Mouse (Mus musculus): ENCODE results near the gene Slc1a2. TPM values are rescaled to one million over a fixed set of nuclear protein-coding genes. Genes with fewer than 3 reads are reported as not detected.

The Slc1a2 gene
- total and polyA plus RNA-seq, 2 experiments = 89.4 to 167 TPM

DNA sequence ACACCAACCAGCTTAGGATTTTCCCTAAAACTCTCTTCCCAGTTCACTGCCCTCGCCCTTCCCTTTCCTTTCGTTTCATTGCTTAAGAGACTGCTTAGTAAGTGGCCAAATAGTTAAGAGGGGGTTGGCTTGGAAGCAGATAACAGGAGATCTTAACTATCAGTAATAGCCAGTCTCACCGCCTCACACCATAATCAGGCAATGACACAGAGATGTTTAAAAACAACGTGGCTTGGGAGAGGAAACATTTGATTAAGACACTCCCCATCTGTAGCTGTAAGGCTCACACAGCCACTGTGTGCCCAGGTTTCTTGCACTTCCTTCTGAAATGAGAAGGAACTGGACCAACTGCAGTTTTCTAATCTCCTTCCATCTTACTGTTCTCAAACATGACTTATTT, 127.2 kb downstream of the Slc1a2 start:
- H3K27ac ChIP-seq (replicated peaks; ENCODE audit: insufficient read depth, low read depth, low read length) = no peak overlapping the region
- WGBS = 59% methylated on average over 4 of the region's 4 CpGs
- H3K9ac ChIP-seq (ENCODE audit: low read depth, low read length) = no peak overlapping the region
- no peak overlapping the region for H3K4me3 ChIP-seq (ENCODE audit: insufficient read depth, low read depth, low read length)
- no peak for TF ChIP-seq POLR2A (IDR thresholded peaks at IDR 0.05; ENCODE audit: extremely low read depth, insufficient read depth, low read length)
- TF ChIP-seq CTCF (IDR thresholded peaks at IDR 0.05; ENCODE audit: low read depth, low read length) = no peak
- H3K27me3 ChIP-seq (ENCODE audit: control insufficient read depth, insufficient read depth, low read length) = no peaks in the 10 kb centered on the region
- no peaks in the 10 kb centered on the region for H3K36me3 ChIP-seq (ENCODE audit: control insufficient read depth, insufficient read depth, low read length)
- no peaks in the 10 kb centered on the region for H3K4me1 ChIP-seq (ENCODE audit: control insufficient read depth, insufficient read depth, low read length)
- DNase-seq (ENCODE audit: extremely low read depth, low read depth, low spot score) = no peak
- no peaks in the 10 kb centered on the region for H3K79me2 ChIP-seq (ENCODE audit: control insufficient read depth, insufficient read depth, low read length)

DNA sequence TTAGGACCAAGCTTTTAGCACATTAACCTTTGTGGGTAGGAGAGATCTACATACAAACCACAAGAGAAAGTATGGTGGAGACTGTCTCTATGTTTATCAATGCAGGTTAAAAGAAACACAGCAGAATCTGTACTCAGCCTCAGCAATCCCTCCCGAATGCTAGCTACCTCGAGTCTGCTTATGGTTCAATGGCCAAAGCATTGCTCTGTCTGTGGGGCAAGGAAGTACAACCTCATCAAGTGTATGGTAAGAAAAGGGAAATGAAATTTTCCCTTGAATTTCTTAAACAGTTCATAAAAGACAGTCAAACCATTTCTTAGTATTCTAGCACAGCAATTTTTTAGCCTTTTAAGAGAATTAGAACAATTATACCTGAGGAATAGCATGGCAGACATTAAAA, 133.2 kb downstream of the Slc1a2 start:
- DNase-seq (ENCODE audit: extremely low read depth, low read depth, low spot score) = no peak
- no peak overlapping the region for H3K9ac ChIP-seq (ENCODE audit: low read depth, low read length)
- WGBS = 62% methylated on average over 2 of the region's 2 CpGs
- no peaks in the 10 kb centered on the region for H3K36me3 ChIP-seq (ENCODE audit: control insufficient read depth, insufficient read depth, low read length)
- H3K79me2 ChIP-seq (ENCODE audit: control insufficient read depth, insufficient read depth, low read length) = no peaks in the 10 kb centered on the region
- H3K27ac ChIP-seq (replicated peaks; ENCODE audit: insufficient read depth, low read depth, low read length) = no peak overlapping the region
- TF ChIP-seq POLR2A (IDR thresholded peaks at IDR 0.05; ENCODE audit: extremely low read depth, insufficient read depth, low read length) (no peak), CTCF (IDR thresholded peaks at IDR 0.05; ENCODE audit: low read depth, low read length) (no peak)
- H3K27me3 ChIP-seq (ENCODE audit: control insufficient read depth, insufficient read depth, low read length) = no peaks in the 10 kb centered on the region
- H3K4me3 ChIP-seq (ENCODE audit: insufficient read depth, low read depth, low read length) = no peak overlapping the region
- no peaks in the 10 kb centered on the region for H3K4me1 ChIP-seq (ENCODE audit: control insufficient read depth, insufficient read depth, low read length)

DNA sequence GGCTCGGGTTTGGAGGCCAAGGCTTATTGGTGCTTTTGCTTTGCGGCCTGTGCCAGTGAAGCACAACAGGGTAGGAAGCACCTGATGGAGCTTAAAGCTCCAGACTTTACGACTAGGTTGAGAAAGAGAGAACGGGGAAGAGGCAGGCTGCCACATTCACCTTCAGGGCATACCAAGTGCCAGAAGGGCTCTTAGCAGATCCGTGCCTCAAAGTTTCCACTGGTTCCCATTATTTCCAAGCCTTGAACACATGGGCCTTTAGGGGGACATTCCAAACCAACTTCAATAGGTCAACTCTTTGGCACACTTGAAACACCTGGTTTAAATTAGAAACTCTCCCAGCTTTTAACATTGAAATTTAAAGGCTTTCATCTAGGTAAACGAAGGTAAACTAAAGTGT, 134.3 kb downstream of the Slc1a2 start:
- Histone ChIP-seq H3K27me3 (ENCODE audit: control insufficient read depth, insufficient read depth, low read length) (no peaks in the 10 kb centered on the region), H3K36me3 (ENCODE audit: control insufficient read depth, insufficient read depth, low read length) (no peaks in the 10 kb centered on the region), H3K4me3 (ENCODE audit: insufficient read depth, low read depth, low read length) (no peak overlapping the region), H3K27ac (replicated peaks; ENCODE audit: insufficient read depth, low read depth, low read length) (no peak overlapping the region), H3K4me1 (ENCODE audit: control insufficient read depth, insufficient read depth, low read length) (no peaks in the 10 kb centered on the region), H3K9ac (ENCODE audit: low read depth, low read length) (no peak overlapping the region), H3K79me2 (ENCODE audit: control insufficient read depth, insufficient read depth, low read length) (no peaks in the 10 kb centered on the region)
- TF ChIP-seq POLR2A (IDR thresholded peaks at IDR 0.05; ENCODE audit: extremely low read depth, insufficient read depth, low read length) (no peak), CTCF (IDR thresholded peaks at IDR 0.05; ENCODE audit: low read depth, low read length) (no peak)
- 90% methylated on average over 6 of the region's 6 CpGs for WGBS
- DNase-seq (ENCODE audit: extremely low read depth, low read depth, low spot score) = no peak

DNA sequence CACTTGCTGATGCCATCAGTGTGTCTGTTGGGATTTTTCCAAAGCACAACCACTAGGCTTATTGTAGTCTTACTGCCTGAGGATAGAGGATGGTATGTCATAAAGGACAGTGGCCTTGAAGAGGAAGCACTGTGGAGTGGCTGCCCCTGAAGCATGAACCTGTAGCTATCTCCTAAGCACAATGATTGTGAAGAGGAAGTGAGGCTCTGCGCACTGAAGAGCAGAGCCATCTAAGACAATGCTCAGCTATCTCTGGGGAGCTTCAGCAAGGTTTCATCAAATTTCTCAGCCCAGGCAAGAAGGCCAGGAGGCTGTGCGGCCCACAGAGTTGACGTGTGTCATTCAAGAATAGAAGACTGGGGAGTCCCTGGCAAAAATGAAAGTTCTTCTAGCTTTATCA, 136.6 kb downstream of the Slc1a2 start:
- Histone ChIP-seq H3K27me3 (ENCODE audit: control insufficient read depth, insufficient read depth, low read length) (no peaks in the 10 kb centered on the region), H3K4me1 (ENCODE audit: control insufficient read depth, insufficient read depth, low read length) (no peaks in the 10 kb centered on the region), H3K4me3 (ENCODE audit: insufficient read depth, low read depth, low read length) (no peak overlapping the region), H3K79me2 (ENCODE audit: control insufficient read depth, insufficient read depth, low read length) (no peaks in the 10 kb centered on the region), H3K36me3 (ENCODE audit: control insufficient read depth, insufficient read depth, low read length) (no peaks in the 10 kb centered on the region), H3K9ac (ENCODE audit: low read depth, low read length) (no peak overlapping the region), H3K27ac (replicated peaks; ENCODE audit: insufficient read depth, low read depth, low read length) (no peak overlapping the region)
- DNase-seq (ENCODE audit: extremely low read depth, low read depth, low spot score) = no peak
- WGBS = 83% methylated on average over 3 of the region's 3 CpGs
- no peak for TF ChIP-seq POLR2A (IDR thresholded peaks at IDR 0.05; ENCODE audit: extremely low read depth, insufficient read depth, low read length)
- TF ChIP-seq CTCF (IDR thresholded peaks at IDR 0.05; ENCODE audit: low read depth, low read length) = no peak

DNA sequence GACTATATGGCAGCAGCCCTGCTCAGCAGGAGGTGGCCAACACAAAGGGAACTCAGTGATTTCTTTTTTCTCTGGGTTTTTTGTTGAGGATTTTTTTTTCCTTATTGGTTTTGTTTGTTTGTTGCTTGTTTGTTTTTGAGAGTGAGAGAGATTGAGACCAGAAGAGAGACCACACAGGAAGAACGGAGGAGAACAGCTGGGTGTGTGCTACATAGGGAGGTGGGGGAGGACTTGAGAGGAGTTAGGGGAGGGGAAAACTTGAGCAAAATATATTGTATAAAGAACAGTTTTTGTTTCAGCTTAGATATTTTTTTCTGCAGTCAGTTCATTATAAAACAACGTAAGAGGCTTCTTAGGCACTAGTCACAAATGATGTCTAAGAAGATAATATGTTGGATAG, 139.7 kb downstream of the Slc1a2 start:
- TF ChIP-seq POLR2A (IDR thresholded peaks at IDR 0.05; ENCODE audit: extremely low read depth, insufficient read depth, low read length) = no peak
- no peak for TF ChIP-seq CTCF (IDR thresholded peaks at IDR 0.05; ENCODE audit: low read depth, low read length)

DNA sequence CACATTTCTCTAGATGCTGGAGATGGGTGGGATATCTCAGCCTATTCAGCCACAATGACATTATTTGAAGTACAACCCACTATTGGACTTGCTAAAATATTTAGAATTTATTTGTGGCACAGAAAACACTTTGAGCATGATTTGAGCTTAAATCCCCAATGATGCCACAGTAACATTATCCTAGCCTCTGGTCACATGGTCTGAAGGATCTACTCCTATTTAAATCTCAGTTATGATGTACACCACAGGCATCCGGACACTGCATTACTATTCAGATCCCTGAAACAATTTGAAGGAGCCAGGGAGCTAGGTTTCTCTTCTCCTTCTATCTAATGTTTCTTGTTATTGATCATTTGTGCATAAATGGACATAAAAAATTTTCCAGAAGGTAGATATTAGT, 143.4 kb downstream of the Slc1a2 start:
- 88% methylated on average over 1 of the region's 1 CpGs for WGBS

More for the DNA sequence above, 139.7 kb downstream of the Slc1a2 start:
- no peak overlapping the region for H3K4me3 ChIP-seq (ENCODE audit: insufficient read depth, low read depth, low read length)
- no peak overlapping the region for H3K9ac ChIP-seq (ENCODE audit: low read depth, low read length)
- H3K4me1 ChIP-seq (ENCODE audit: control insufficient read depth, insufficient read depth, low read length) = no peaks in the 10 kb centered on the region
- no peak overlapping the region for H3K27ac ChIP-seq (replicated peaks; ENCODE audit: insufficient read depth, low read depth, low read length)
- no peak for DNase-seq (ENCODE audit: extremely low read depth, low read depth, low spot score)
- H3K36me3 ChIP-seq (ENCODE audit: control insufficient read depth, insufficient read depth, low read length) = no peaks in the 10 kb centered on the region
- H3K27me3 ChIP-seq (ENCODE audit: control insufficient read depth, insufficient read depth, low read length) = no peaks in the 10 kb centered on the region
- 74% methylated on average over 2 of the region's 2 CpGs for WGBS
- no peaks in the 10 kb centered on the region for H3K79me2 ChIP-seq (ENCODE audit: control insufficient read depth, insufficient read depth, low read length)

More for the DNA sequence above, 143.4 kb downstream of the Slc1a2 start:
- no peaks in the 10 kb centered on the region for H3K27me3 ChIP-seq (ENCODE audit: control insufficient read depth, insufficient read depth, low read length)
- H3K9ac ChIP-seq (ENCODE audit: low read depth, low read length) = no peak overlapping the region
- TF ChIP-seq POLR2A (IDR thresholded peaks at IDR 0.05; ENCODE audit: extremely low read depth, insufficient read depth, low read length) = no peak
- no peak for TF ChIP-seq CTCF (IDR thresholded peaks at IDR 0.05; ENCODE audit: low read depth, low read length)
- no peak overlapping the region for H3K27ac ChIP-seq (replicated peaks; ENCODE audit: insufficient read depth, low read depth, low read length)
- H3K36me3 ChIP-seq (ENCODE audit: control insufficient read depth, insufficient read depth, low read length) = no peaks in the 10 kb centered on the region
- H3K4me3 ChIP-seq (ENCODE audit: insufficient read depth, low read depth, low read length) = no peak overlapping the region
- no peaks in the 10 kb centered on the region for H3K79me2 ChIP-seq (ENCODE audit: control insufficient read depth, insufficient read depth, low read length)
- no peak for DNase-seq (ENCODE audit: extremely low read depth, low read depth, low spot score)
- H3K4me1 ChIP-seq (ENCODE audit: control insufficient read depth, insufficient read depth, low read length) = no peaks in the 10 kb centered on the region

Measured in liver, adult 2 months (tissue).